Mouse (Mus musculus) frontal cortex, postnatal 14 days (tissue): ENCODE results near the gene Man2a1.

Source experiments
- DNase-seq, 2 experiments: peaks; one replicate each; pipeline ENCODE4 v3.0.0; 2022; ENCODE audit warnings: low spot score in 2 of 2

Man2a1 gene

GRCm38 (mm10) chr17:64697277-64697831 is 96.8 kb downstream of the Man2a1 start:
- DNase-seq: no peak

- no peak for DNase-seq
These were observed 98.0 kb downstream of the Man2a1 start for GRCm38 (mm10) chr17:64698516-64698915.

GRCm38 (mm10) chr17:64703649-64704230 is 103.2 kb downstream of the Man2a1 start:
- DNase-seq: no peak

- no peak for DNase-seq
These were observed 107.0 kb downstream of the Man2a1 start for GRCm38 (mm10) chr17:64707529-64707928.

GRCm38 (mm10) chr17:64716318-64716717 is 115.8 kb downstream of the Man2a1 start:
- no peak for DNase-seq

- DNase-seq: no peak
These were observed 119.2 kb downstream of the Man2a1 start for GRCm38 (mm10) chr17:64719760-64720159.

GRCm38 (mm10) chr17:64721112-64721511 is 120.6 kb downstream of the Man2a1 start:
- DNase-seq: no peak

GRCm38 (mm10) chr17:64723162-64723561 is 122.6 kb downstream of the Man2a1 start:
- DNase-seq: no peak

- no peak for DNase-seq
These were observed 124.7 kb downstream of the Man2a1 start for GRCm38 (mm10) chr17:64725214-64725613.

GRCm38 (mm10) chr17:64726032-64726431 is 125.5 kb downstream of the Man2a1 start:
- no peak for DNase-seq

GRCm38 (mm10) chr17:64735492-64735891 is 135.0 kb downstream of the Man2a1 start:
- no peak for DNase-seq

- no peak for DNase-seq
These were observed 137.4 kb downstream of the Man2a1 start for GRCm38 (mm10) chr17:64737918-64738317.

GRCm38 (mm10) chr17:64739129-64739528 is 138.6 kb downstream of the Man2a1 start:
- no peak for DNase-seq

- no peak for DNase-seq
These were observed 142.4 kb downstream of the Man2a1 start for GRCm38 (mm10) chr17:64742715-64743605.

GRCm38 (mm10) chr17:64743606-64744300 is 143.2 kb downstream of the Man2a1 start:
- no peak for DNase-seq

- no peak for DNase-seq
These were observed 146.2 kb downstream of the Man2a1 start for GRCm38 (mm10) chr17:64746637-64747225.

GRCm38 (mm10) chr17:64747461-64747860 is 146.9 kb downstream of the Man2a1 start:
- DNase-seq: no peak

- DNase-seq: no peak
These were observed 147.6 kb downstream of the Man2a1 start for GRCm38 (mm10) chr17:64748131-64748530.

GRCm38 (mm10) chr17:64749146-64749545 is 148.6 kb downstream of the Man2a1 start:
- DNase-seq: no peak

- no peak for DNase-seq
These were observed 150.7 kb downstream of the Man2a1 start for GRCm38 (mm10) chr17:64751249-64751648.

- DNase-seq: no peak
These were observed 151.8 kb downstream of the Man2a1 start for GRCm38 (mm10) chr17:64752126-64753019.
